ENCODE assay signal across 9 mouse cellular contexts in genomic region chr6:128808532-128808931, GRCm38 (mm10). TPM values are rescaled to one million over a fixed set of nuclear protein-coding genes. Genes with fewer than 3 reads are reported as not detected.
DNase-seq lines count a peak whose midpoint lies in the region; ATAC-seq and TF ChIP-seq lines count a peak whose summit lies in the region.
"Had no signal": no experiment of that assay in that cellular context is flagged by ENCODE, and none has a peak within 500 bp of the region (broad histone marks: within the 10 kb centered on the region; RNA-seq: fewer than 3 reads in every experiment).

No protein-coding gene starts in this region.

- no peaks in the 10 kb centered on the region for H3K36me3 ChIP-seq in liver, adult 2 months (ENCODE audit: control insufficient read depth, insufficient read depth, low read length)
- H3K36me3 ChIP-seq in liver, embryonic 12.5 days: no peaks in the 10 kb centered on the region

- no peaks in the 10 kb centered on the region for H3K79me2 ChIP-seq in liver, adult 2 months (ENCODE audit: control insufficient read depth, insufficient read depth, low read length)

- ATAC-seq in liver, embryonic 12.5 days: no peak
- peak; percentile 72 for ATAC-seq in inflammation-experienced regulatory T-cells, adult 6 months

- TF ChIP-seq CTCF in liver, adult 2 months (IDR thresholded peaks at IDR 0.05; ENCODE audit: low read depth, low read length): peak; percentile 45

- TF ChIP-seq POLR2A in liver, adult 2 months (IDR thresholded peaks at IDR 0.05; ENCODE audit: extremely low read depth, insufficient read depth, low read length): no peak

- no peak overlapping the region for H3K4me2 ChIP-seq in liver, embryonic 12.5 days

- peak; percentile 10 to 16 for DNase-seq in adrenal gland, postnatal 36 days
- DNase-seq in adrenal gland, postnatal 4 days (ENCODE audit: low spot score in 2 of 2): no peak
- DNase-seq in liver, adult 2 months (ENCODE audit: extremely low read depth, low read depth, low spot score): peak; percentile 39
- DNase-seq in retina, embryonic 14.5 days (ENCODE audit: low spot score): peak; percentile 54
- no peak for DNase-seq in testis, postnatal 14 days (ENCODE audit: low spot score)
- no peak for DNase-seq in testis, postnatal 10 days (ENCODE audit: low spot score)

- H3K9ac ChIP-seq in liver, adult 2 months (ENCODE audit: low read depth, low read length): no peak overlapping the region
- no peak overlapping the region for H3K9ac ChIP-seq in liver, embryonic 12.5 days

- H3K27ac ChIP-seq in liver, adult 2 months (replicated peaks; ENCODE audit: insufficient read depth, low read depth, low read length): no peak overlapping the region
- no peak overlapping the region for H3K27ac ChIP-seq in liver, embryonic 12.5 days
- H3K27ac ChIP-seq: macrophage had no signal

- H3K4me3 ChIP-seq in liver, adult 2 months (ENCODE audit: insufficient read depth, low read depth, low read length): no peak overlapping the region
- H3K4me3 ChIP-seq in liver, embryonic 12.5 days: no peak overlapping the region

- H3K27me3 ChIP-seq in liver, adult 2 months (ENCODE audit: control insufficient read depth, insufficient read depth, low read length): no peaks in the 10 kb centered on the region
- H3K27me3 ChIP-seq in liver, embryonic 12.5 days (replicated peaks): no peaks in the 10 kb centered on the region

- no peaks in the 10 kb centered on the region for H3K9me3 ChIP-seq in liver, embryonic 12.5 days (replicated peaks)

- WGBS in liver, adult 2 months: 84% methylated on average over 5 of the region's 5 CpGs
- 73% methylated on average over 5 of the region's 5 CpGs for WGBS in liver, embryonic 12.5 days (ENCODE audit: insufficient replicate concordance)

- H3K4me1 ChIP-seq in liver, adult 2 months (ENCODE audit: control insufficient read depth, insufficient read depth, low read length): no peaks in the 10 kb centered on the region
- 0 out of 2 replicates have a peak, but pooled peaks cover 7% of the 10 kb centered on the region for H3K4me1 ChIP-seq in liver, embryonic 12.5 days

RNA-seq across cellular contexts. Expression of gene Gm44511, which starts 17.6 kb away (rescaled TPM):
- total RNA-seq in adrenal gland, postnatal 36 days (2021): not detected
- not detected for total RNA-seq in adrenal gland, postnatal 4 days (2021)
- total RNA-seq in liver, adult 2 months (2014; rRNA removed): 0.37 TPM in 1 of 2 replicates, not detected in the other
- polyA plus RNA-seq in liver, adult 2 months (2012; rRNA removed): not detected in 2 replicates
- not detected in 2 replicates for polyA plus RNA-seq in liver, embryonic 12.5 days (2016; fragmentation: Nextera tagmentation; extraction: Ambion mirVana)
- polyA plus RNA-seq in inflammation-experienced regulatory T-cells, adult 6 months (2017; shearing (Covaris generic)): not detected
- polyA plus RNA-seq: macrophage had no signal

RNA-seq across cellular contexts. Expression of gene Klrb1b, which starts 17.6 kb away (rescaled TPM):
- under 1 TPM in 1 of 2 experiments, not detected in 1; 0.23 TPM for total RNA-seq in adrenal gland, postnatal 36 days (2021)
- under 1 TPM in 1 of 2 experiments, not detected in 1; 0.79 TPM for total RNA-seq in adrenal gland, postnatal 4 days (2021)
- 0.07 and 0.09 TPM in 2 replicates for total RNA-seq in liver, adult 2 months (2014; rRNA removed)
- not detected in 2 replicates for polyA plus RNA-seq in liver, adult 2 months (2012; rRNA removed)
- polyA plus RNA-seq in liver, embryonic 12.5 days (2016; fragmentation: Nextera tagmentation; extraction: Ambion mirVana): not detected in 2 replicates
- polyA plus RNA-seq in inflammation-experienced regulatory T-cells, adult 6 months (2017; shearing (Covaris generic)): under 1 TPM in 1 of 3 experiments, not detected in 2; 0.79 TPM

RNA-seq across cellular contexts. Expression of gene Klrb1c, which starts 19.5 kb away (rescaled TPM):
- under 1 TPM; 0.16 to 0.20 TPM for total RNA-seq in adrenal gland, postnatal 36 days (2021)
- total RNA-seq in adrenal gland, postnatal 4 days (2021): under 1 TPM; 0.11 to 0.25 TPM
- 0.74 and 1.1 TPM in 2 replicates for total RNA-seq in liver, adult 2 months (2014; rRNA removed)
- polyA plus RNA-seq in liver, adult 2 months (2012; rRNA removed): 0.13 and 0.17 TPM in 2 replicates
- 0.10 TPM in 1 of 2 replicates, not detected in the other for polyA plus RNA-seq in liver, embryonic 12.5 days (2016; fragmentation: Nextera tagmentation; extraction: Ambion mirVana)
- polyA plus RNA-seq in inflammation-experienced regulatory T-cells, adult 6 months (2017; shearing (Covaris generic)): under 1 TPM; 0.33 to 0.67 (median 0.34) TPM

Comparison
In these comparisons a context has a peak if more than half of its experiments do, and no peak if none do; other contexts are left out.
1. DNase-seq: peak in adrenal gland, postnatal 36 days (2 of 2), liver, adult 2 months (single experiment) and retina, embryonic 14.5 days (single experiment); none in adrenal gland, postnatal 4 days (0 of 2), testis, postnatal 14 days (single experiment) and testis, postnatal 10 days (single experiment).